Mouse (Mus musculus) CD4-positive naive resting alpha-beta T cell, adult 57 days (primary cell): ENCODE measurements around the gene Gm10645. TPM values are rescaled to one million over a fixed set of nuclear protein-coding genes. Genes with fewer than 3 reads are reported as not detected.

Source experiments
- total RNA-seq: library from RNA; stranded (reverse); gene quantifications from one replicate; pipeline ENCODE4 v1.2.4, GENCODE M21; 2023

Gene Gm10645
- total RNA-seq, result not detected

DNA sequence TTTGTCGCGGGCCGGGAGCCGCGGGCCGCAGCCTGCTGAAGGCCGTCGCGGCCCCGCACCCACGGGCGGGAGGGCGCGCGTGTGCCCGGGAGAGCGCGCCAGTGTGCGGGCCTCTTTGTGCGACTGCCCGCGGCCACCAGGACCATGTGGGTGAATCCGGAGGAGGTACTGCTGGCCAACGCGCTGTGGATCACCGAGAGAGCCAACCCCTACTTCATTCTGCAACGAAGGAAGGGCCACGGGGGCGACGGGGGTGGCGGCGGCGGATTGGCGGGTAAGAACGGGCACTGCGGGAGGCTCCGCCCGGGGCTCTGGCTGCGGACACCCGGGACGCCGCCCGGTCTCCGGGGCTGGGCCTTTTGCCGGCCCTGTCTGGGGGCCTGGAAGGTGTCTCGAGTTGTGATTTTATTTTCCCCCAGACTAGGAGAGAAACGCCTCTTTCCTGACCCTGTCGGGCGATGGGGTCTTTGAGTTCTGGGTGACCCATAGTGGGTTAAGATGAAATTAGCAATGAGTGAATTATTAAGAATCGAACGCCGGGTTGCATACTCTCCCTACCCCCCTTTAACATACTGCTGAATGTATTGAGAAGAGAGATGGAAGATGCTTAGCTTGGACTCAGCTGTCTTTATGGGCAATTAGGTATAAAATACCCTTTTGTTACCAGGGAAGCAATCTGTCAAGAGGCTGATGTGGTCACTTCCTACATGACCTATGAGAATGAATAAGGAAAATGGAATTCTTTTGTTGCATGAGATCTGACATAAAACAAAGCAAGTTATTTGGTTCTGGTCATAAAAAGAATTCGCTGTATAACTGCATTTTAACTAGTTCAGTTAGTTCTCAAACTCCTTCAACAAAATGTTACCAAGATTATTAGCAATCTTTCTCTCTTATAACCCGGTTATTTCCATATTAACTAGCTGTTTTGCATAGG is at the start of gene Gm10645:
Gene Gm10645 (minus strand): TSS at position 240 of the 937 bp plus-strand sequence.

GRCm38 (mm10) chr8:83165235-83165930 is 587 bp downstream of the Gm10645 start, which contains the start of gene Tbc1d9:
Gene Tbc1d9 (plus strand): TSS chr8:83165352.

Other genes starting within 250 kb of the Gm10645 start
- 3.3 TPM for gene Tbc1d9, start 818 bp downstream of the Gm10645 start, total RNA-seq
- gene Ucp1, start 124.2 kb upstream of the Gm10645 start, total RNA-seq, result not detected
- gene Elmod2, start 166.3 kb upstream of the Gm10645 start, total RNA-seq, result 5.6 TPM
- gene Mgat4d, start 182.3 kb upstream of the Gm10645 start, total RNA-seq, result not detected
- not detected for gene Clgn, start 223.7 kb upstream of the Gm10645 start, total RNA-seq